Mouse (Mus musculus) urinary bladder, adult 2 months (tissue): Measurements from ENCODE around the gene Tfam. TPM values are rescaled to one million over a fixed set of nuclear protein-coding genes. Genes with fewer than 3 reads are reported as not detected.

Experiments
- polyA plus RNA-seq: library from polyadenylated mRNA; depleted of rRNA; stranded (reverse); fragments of >200 nt; gene quantifications from 2 replicates; pipeline ENCODE4 v1.2.3, GENCODE M21; 2012; rRNA removed

The Tfam gene
- polyA plus RNA-seq, 1 experiment, result 28.5 TPM

Other genes starting within 250 kb of the Tfam start
- gene Bicc1, start 78.6 kb downstream of the Tfam start, polyA plus RNA-seq, result 28.5 and 41.3 TPM in 2 replicates
- 79.4 and 103 TPM in 2 replicates for gene Ube2d1, start 47.0 kb upstream of the Tfam start, polyA plus RNA-seq
- 122 and 128 TPM in 2 replicates for gene Cisd1, start 106.7 kb upstream of the Tfam start, polyA plus RNA-seq
- gene Ipmk, start 109.5 kb upstream of the Tfam start, polyA plus RNA-seq, result 12.0 and 12.7 TPM in 2 replicates